Mouse (Mus musculus): ENCODE results near the gene Vegfa. TPM values are rescaled to one million over a fixed set of nuclear protein-coding genes. Genes with fewer than 3 reads are reported as not detected.

Gene Vegfa
- 0.86 and 1.3 TPM in 2 replicates for polyA plus RNA-seq (2012)

- Histone ChIP-seq H3K4me1 (ENCODE audit: control insufficient read depth) (peaks cover 55% of the 10 kb centered on the region), H3K36me3 (ENCODE audit: control insufficient read depth) (peaks cover 5% of the 10 kb centered on the region), H3K4me3 (replicated peaks) (peak within 1 kb of the TSS; percentile 86), H3K27me3 (ENCODE audit: control insufficient read depth) (peaks cover 8% of the 10 kb centered on the region), H3K9me3 (ENCODE audit: control insufficient read depth, low read length) (no peaks in the 10 kb centered on the region)
- TF ChIP-seq GATA1 (IDR thresholded peaks at IDR 0.05; ENCODE audit: low read length), result no peak
- TF ChIP-seq TAL1 (IDR thresholded peaks at IDR 0.05; ENCODE audit: low read length), result no peak
These were observed at the start of gene Vegfa for GRCm38 (mm10) chr17:46032257-46032991. Gene Vegfa (minus strand): TSS chr17:46032369.

GRCm38 (mm10) chr17:46081657-46082056 is 49.5 kb upstream of the Vegfa start:
- Histone ChIP-seq H3K36me3 (ENCODE audit: control insufficient read depth) (no peaks in the 10 kb centered on the region), H3K27me3 (ENCODE audit: control insufficient read depth) (no peaks in the 10 kb centered on the region), H3K9me3 (ENCODE audit: control insufficient read depth, low read length) (peaks cover 4% of the 10 kb centered on the region), H3K4me3 (replicated peaks) (no peak overlapping the region), H3K4me1 (ENCODE audit: control insufficient read depth) (no peaks in the 10 kb centered on the region)
- TF ChIP-seq GATA1 (IDR thresholded peaks at IDR 0.05; ENCODE audit: low read length), result no peak
- TF ChIP-seq TAL1 (IDR thresholded peaks at IDR 0.05; ENCODE audit: low read length), result no peak

- no peaks in the 10 kb centered on the region for H3K4me1 ChIP-seq (ENCODE audit: control insufficient read depth)
- no peaks in the 10 kb centered on the region for H3K36me3 ChIP-seq (ENCODE audit: control insufficient read depth)
- H3K4me3 ChIP-seq (replicated peaks), result no peak overlapping the region
- TF ChIP-seq TAL1 (IDR thresholded peaks at IDR 0.05; ENCODE audit: low read length), result no peak
- no peak for TF ChIP-seq GATA1 (IDR thresholded peaks at IDR 0.05; ENCODE audit: low read length)
- H3K9me3 ChIP-seq (ENCODE audit: control insufficient read depth, low read length), result peaks cover 4% of the 10 kb centered on the region
- no peaks in the 10 kb centered on the region for H3K27me3 ChIP-seq (ENCODE audit: control insufficient read depth)
These were observed 48.9 kb upstream of the Vegfa start for GRCm38 (mm10) chr17:46081042-46081441.

GRCm38 (mm10) chr17:46080388-46080787 is 48.2 kb upstream of the Vegfa start:
- H3K4me3 ChIP-seq (replicated peaks), result no peak overlapping the region
- peaks cover 4% of the 10 kb centered on the region for H3K9me3 ChIP-seq (ENCODE audit: control insufficient read depth, low read length)
- TF ChIP-seq GATA1 (IDR thresholded peaks at IDR 0.05; ENCODE audit: low read length) (no peak), TAL1 (IDR thresholded peaks at IDR 0.05; ENCODE audit: low read length) (no peak)
- no peaks in the 10 kb centered on the region for H3K27me3 ChIP-seq (ENCODE audit: control insufficient read depth)
- no peaks in the 10 kb centered on the region for H3K36me3 ChIP-seq (ENCODE audit: control insufficient read depth)
- H3K4me1 ChIP-seq (ENCODE audit: control insufficient read depth), result no peaks in the 10 kb centered on the region

GRCm38 (mm10) chr17:46079037-46079436 is 46.9 kb upstream of the Vegfa start:
- H3K36me3 ChIP-seq (ENCODE audit: control insufficient read depth), result no peaks in the 10 kb centered on the region
- no peak overlapping the region for H3K4me3 ChIP-seq (replicated peaks)
- no peaks in the 10 kb centered on the region for H3K4me1 ChIP-seq (ENCODE audit: control insufficient read depth)
- TF ChIP-seq TAL1 (IDR thresholded peaks at IDR 0.05; ENCODE audit: low read length), result no peak
- H3K9me3 ChIP-seq (ENCODE audit: control insufficient read depth, low read length), result peaks cover 4% of the 10 kb centered on the region
- no peaks in the 10 kb centered on the region for H3K27me3 ChIP-seq (ENCODE audit: control insufficient read depth)

GRCm38 (mm10) chr17:46077921-46078534 is 45.9 kb upstream of the Vegfa start:
- no peak for TF ChIP-seq GATA1 (IDR thresholded peaks at IDR 0.05; ENCODE audit: low read length)
- no peak for TF ChIP-seq TAL1 (IDR thresholded peaks at IDR 0.05; ENCODE audit: low read length)

GRCm38 (mm10) chr17:46076260-46076551 is 44.0 kb upstream of the Vegfa start:
- H3K27me3 ChIP-seq (ENCODE audit: control insufficient read depth), result 0 out of 2 replicates have a peak, but pooled peaks cover 3% of the 10 kb centered on the region
- H3K36me3 ChIP-seq (ENCODE audit: control insufficient read depth), result no peaks in the 10 kb centered on the region
- TF ChIP-seq TAL1 (IDR thresholded peaks at IDR 0.05; ENCODE audit: low read length) (no peak), GATA1 (IDR thresholded peaks at IDR 0.05; ENCODE audit: low read length) (no peak)
- no peak overlapping the region for H3K4me3 ChIP-seq (replicated peaks)
- H3K4me1 ChIP-seq (ENCODE audit: control insufficient read depth), result peaks cover 4% of the 10 kb centered on the region
- H3K9me3 ChIP-seq (ENCODE audit: control insufficient read depth, low read length), result peaks cover 4% of the 10 kb centered on the region

More at GRCm38 (mm10) chr17:46077921-46078534, 45.9 kb upstream of the Vegfa start:
- 0 out of 2 replicates have a peak, but pooled peaks cover 3% of the 10 kb centered on the region for H3K27me3 ChIP-seq (ENCODE audit: control insufficient read depth)
- H3K36me3 ChIP-seq (ENCODE audit: control insufficient read depth), result no peaks in the 10 kb centered on the region
- H3K4me1 ChIP-seq (ENCODE audit: control insufficient read depth), result peaks cover 4% of the 10 kb centered on the region
- peaks cover 4% of the 10 kb centered on the region for H3K9me3 ChIP-seq (ENCODE audit: control insufficient read depth, low read length)
- H3K4me3 ChIP-seq (replicated peaks), result no peak overlapping the region

GRCm38 (mm10) chr17:46075551-46076259 is 43.5 kb upstream of the Vegfa start:
- TF ChIP-seq TAL1 (IDR thresholded peaks at IDR 0.05; ENCODE audit: low read length) (no peak), GATA1 (IDR thresholded peaks at IDR 0.05; ENCODE audit: low read length) (no peak)
- peaks cover 4% of the 10 kb centered on the region for H3K9me3 ChIP-seq (ENCODE audit: control insufficient read depth, low read length)

GRCm38 (mm10) chr17:46075116-46075485 is 42.9 kb upstream of the Vegfa start:
- TF ChIP-seq GATA1 (IDR thresholded peaks at IDR 0.05; ENCODE audit: low read length) (no peak), TAL1 (IDR thresholded peaks at IDR 0.05; ENCODE audit: low read length) (no peak)
- H3K4me1 ChIP-seq (ENCODE audit: control insufficient read depth), result peaks cover 4% of the 10 kb centered on the region
- peaks cover 4% of the 10 kb centered on the region for H3K9me3 ChIP-seq (ENCODE audit: control insufficient read depth, low read length)
- H3K4me3 ChIP-seq (replicated peaks), result no peak overlapping the region
- H3K36me3 ChIP-seq (ENCODE audit: control insufficient read depth), result no peaks in the 10 kb centered on the region
- 0 out of 2 replicates have a peak, but pooled peaks cover 3% of the 10 kb centered on the region for H3K27me3 ChIP-seq (ENCODE audit: control insufficient read depth)

More at GRCm38 (mm10) chr17:46075551-46076259, 43.5 kb upstream of the Vegfa start:
- H3K36me3 ChIP-seq (ENCODE audit: control insufficient read depth), result no peaks in the 10 kb centered on the region
- no peak overlapping the region for H3K4me3 ChIP-seq (replicated peaks)
- peaks cover 4% of the 10 kb centered on the region for H3K4me1 ChIP-seq (ENCODE audit: control insufficient read depth)
- H3K27me3 ChIP-seq (ENCODE audit: control insufficient read depth), result 0 out of 2 replicates have a peak, but pooled peaks cover 3% of the 10 kb centered on the region

Data from erythroblast, embryonic 14.5 days (primary cell).